Mouse (Mus musculus) layer of hippocampus, adult 9-11 months (tissue): ENCODE measurements around the gene Prox1.

Source experiments
- DNase-seq: peaks from one replicate; pipeline ENCODE4 v3.0.0; 2022

Gene Prox1

DNA sequence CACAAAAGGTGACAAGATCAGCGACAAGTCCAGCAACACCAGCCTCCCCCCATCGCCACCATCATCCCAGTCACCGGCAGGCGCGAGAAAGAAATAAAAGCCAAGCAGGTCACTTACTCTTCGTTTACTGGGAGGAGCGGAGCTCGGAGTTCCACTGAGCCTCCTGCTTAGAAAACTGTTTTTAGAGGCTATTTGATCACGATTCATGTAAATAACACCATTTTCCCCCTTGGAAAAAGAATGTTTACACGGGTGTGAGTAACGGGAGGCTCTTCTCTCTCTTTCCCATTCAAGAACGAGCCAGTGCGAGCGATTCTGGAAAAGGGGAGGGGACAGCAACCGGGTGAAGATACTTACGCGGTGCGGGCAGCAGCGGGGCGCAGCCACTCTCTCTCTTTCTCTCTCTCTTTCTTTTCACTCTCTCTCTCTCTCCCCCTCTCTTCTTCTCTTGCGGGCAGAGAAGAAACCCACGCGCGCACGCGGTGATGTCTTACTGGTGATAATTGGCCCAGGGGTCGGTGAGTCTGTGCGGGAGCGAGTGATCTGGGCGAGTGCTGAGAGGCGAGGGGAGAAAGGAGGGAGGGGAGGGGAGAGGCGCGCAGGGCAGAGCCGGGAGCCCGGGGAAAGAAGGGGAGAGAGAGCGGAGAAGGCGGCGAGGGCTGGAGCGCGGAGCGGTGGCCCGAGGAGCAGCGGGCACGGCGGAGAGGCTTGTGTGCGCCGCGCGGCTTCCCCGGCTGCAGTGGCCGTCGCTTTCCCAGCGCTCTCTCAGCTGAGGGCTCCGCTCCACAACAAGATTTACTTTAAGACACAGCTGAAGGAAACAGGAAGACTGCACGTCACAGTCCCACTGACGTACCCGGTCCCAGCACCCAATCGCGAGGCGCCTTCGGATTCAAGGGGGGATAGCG, at the start of gene Prox1:
TSS of gene Prox1 (minus strand) at position 804 of the 908 bp plus-strand sequence.
- DNase-seq: peak; percentile 80

DNA sequence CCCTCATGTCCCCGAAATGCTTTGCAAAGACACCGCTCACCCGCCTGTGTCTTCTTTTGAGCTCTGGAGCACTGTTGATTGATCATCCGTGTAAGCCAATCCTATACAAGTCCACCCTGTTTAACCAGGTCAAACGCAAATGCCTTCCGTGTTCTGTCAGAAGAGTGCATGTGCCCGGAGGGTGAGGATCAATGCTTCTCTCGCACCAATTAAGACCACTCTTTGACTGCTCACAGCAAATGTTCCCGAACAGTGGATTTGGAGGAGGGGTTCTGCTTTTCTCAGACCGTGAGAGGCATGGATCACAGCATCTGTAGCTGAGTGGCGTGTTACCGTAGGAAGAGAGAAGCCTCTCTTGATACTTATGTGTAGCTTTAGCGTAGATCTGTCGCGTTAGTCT, 46.1 kb upstream of the Prox1 start:
- DNase-seq: no peak

DNA sequence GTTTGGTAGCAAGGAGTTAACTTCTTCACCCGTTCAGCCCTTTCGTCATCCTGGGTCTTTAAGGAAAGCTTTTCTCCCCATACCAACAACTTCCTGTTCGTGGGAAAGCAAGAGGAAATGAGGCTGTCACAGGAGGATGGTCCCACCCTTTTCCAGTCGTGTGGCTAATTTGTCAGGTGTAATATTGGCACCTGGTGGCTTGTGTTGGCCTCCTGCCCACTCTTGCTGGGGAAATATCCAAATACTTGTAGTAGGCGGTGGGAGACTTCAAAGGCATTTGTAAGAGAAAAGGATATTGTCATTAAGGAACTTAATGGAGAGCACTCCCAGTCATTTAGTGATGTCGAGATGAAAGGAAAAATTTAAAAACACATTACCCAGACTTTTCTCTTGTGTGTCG, 44.1 kb upstream of the Prox1 start:
- no peak for DNase-seq

DNA sequence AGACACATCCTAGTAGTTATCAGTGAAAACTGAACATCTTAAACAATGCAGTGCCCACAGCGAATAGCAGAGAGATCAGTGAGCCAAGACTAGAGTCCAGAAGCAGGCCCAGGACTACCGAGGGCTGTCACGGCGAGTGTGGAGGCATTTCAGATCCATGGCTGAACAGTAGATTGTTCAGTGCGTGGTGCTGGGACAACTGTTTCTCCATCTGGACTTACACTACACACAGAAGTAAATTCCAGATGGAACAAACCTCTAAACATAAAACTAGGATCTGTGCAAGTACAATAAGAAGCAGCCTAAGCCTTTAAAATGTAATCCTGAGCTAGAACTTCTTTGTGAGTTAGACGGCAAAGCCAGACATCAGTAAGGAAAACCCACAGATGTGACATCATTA, 42.7 kb upstream of the Prox1 start:
- peak; percentile 71 for DNase-seq

DNA sequence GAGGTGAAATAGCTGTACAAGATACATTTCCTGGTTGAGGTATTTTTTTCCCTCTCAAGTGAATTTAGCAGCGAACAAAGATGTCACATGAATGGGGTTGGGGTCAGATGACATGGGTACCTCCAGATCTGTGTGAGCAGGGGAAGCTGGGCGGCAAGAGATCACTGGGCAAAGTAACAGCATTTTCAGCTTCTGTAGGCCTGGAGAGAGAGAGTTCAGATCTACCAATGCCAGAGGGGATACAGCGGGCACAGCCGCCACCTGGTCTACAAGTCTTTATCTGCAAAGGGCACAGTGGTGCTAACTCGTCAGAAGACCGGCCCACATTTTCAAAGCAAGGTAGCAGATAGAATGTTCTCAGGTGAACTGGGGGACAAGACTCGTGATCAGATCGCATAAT, 36.7 kb upstream of the Prox1 start:
- DNase-seq: no peak

DNA sequence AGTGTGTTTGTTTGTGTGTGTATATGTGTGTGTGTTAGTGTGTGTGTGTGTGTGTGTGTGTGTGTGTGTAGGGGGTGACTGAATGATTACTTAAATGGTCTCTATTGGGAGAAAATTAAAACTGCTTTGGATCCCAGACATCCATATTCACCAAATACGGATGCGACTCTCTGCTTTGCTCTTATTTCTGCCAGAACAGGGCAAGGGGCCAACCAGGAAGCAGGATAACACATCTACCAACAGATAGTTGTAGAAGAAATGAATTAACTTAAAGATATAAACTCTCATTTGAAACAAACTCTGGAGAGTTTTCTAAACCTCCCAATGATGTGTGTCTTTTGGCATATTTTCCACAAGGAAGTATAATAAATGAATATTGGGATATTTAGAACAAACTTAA, 35.2 kb upstream of the Prox1 start:
- DNase-seq: no peak

DNA sequence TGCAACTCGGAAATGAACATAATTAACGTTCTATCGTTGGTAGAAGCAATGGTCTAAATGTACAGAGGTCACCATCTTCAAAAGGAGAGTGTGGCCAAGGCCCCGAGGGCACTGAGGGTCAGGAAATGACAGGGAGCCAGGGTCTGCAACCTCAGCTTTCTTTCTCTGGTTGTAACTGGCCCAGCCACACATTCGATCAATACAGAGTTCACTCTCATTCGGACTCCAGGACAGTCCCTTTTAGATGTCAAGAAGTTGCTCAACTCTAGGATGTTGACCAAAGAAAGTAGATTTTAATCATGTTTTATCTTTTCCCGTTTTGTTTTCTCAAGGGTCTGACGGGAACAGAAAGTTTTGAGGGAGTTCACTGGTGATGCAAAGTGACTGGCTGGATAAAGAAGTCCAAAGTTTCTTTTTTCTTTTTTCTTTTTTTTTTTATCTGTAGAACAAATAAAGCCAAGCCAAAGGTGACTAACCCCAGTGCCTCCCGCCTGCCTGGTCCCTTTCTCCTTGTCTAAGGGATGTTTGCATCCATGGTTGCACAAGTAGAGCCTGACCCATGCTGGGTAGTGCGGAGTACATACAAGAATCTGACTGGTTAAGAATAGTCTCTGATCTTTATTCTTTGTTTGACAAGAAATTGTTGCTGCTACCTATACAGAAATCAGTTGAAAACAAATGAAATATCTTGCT, 34.0 kb upstream of the Prox1 start:
- DNase-seq: no peak

DNA sequence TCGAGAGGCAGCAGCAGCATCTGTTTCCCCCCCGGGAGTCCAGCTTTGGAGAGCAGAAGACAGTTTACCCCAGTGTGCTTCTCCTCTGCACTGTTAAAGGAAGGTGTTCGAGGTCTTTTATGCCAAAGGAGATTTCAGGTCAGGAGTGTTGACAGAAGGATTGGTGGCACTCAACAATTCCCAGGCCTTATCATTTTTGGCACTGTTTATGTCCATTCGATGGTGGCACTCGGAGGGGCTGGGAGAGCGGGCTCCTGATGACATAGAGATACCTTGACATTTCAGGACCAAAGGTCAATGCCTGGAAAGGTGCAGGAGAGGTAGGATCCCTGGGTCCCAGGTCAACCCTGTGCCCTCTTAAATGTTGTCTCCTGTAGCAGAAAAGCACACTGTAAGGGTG, 31.2 kb upstream of the Prox1 start:
- DNase-seq: no peak

DNA sequence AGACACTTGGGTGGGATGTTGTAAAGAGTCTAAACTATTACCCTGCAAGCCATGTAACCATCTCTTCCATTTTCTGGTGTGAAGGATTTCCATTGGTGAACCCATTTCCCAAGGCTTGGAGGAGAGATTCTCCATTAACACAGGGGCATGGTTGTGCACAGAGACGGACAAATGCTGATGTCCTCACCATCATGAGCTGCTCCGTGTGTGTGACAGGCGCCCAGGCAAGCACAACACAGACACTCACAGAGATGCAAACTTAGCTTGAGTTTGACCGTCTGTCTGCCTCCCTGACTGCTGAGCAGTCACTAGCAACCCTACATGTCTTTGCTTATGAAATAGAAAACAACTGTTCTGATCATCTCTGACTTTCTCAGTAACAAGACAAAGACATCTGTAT, 30.5 kb upstream of the Prox1 start:
- no peak for DNase-seq

DNA sequence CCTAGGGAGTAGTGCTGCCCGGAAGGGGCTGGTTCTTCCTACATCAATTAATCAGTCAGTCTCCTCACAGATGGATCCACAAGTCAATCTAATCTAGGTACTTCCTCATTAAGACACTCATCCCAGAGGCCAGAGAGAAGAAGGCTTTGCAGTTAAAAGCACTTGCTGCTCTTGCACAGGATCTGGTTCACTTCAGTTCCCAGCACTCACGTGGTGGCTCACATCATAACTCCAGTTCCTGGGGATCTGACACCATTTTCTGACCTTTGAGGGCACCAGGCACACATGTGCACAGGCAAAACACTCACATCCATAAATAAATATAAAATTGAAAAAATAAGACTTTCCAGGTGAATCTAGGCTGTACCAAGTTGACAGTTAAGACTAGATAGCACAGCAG, 27.7 kb upstream of the Prox1 start:
- DNase-seq: no peak

DNA sequence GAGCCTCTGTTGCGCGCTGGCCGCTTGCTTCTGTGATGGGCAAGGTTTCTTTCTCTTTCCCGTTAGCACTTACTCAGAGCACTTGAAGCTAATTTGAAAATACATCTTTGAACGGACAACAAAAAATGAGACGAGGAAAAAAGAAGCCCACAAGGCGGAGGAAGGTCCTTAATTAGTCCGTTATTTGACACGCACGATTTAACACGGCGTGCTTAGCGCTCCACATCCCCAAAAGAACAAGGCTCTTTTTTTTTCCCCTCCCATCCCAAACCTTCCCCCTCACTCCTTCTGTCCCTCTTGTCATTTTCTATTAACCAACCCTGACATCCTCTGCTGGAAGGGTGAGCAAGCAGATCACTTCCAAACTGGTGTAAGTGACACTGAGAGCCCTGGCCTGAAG, 21.5 kb upstream of the Prox1 start:
- DNase-seq: no peak

DNA sequence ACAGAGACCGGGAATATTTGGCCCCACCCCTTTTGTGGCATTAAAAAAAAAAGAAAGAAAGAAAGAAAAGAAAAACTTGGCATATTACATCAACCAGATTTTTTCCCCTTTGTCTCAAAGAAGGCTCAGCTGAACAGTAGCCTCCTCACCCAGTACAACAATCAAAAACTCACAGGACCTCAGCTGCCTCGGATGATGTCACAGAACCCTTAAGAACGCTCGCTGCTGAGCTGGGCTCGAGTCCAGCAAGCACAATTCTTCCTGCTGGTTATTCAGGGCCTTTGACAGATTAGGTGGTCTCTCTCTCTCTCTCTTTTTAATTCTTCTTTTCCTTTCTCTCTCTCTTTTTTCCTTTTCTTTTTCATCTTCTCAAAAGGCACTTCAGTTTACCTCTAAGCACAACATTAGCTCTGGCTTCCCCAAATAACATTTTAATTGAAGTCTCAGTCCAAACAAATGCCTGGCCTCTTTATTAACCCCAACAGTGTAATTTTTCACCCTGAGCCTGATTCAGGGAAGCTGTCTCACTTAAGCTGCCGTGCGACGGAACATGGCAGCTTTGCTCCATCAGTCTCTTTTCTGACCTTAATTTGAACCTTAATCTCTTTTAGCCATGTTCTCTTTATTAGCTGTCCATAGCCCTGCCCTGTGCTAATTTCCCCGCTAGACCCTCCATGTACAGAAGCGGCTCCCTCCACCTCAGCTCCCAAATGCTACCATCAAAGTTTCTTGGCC, 19.9 kb upstream of the Prox1 start:
- DNase-seq: no peak

DNA sequence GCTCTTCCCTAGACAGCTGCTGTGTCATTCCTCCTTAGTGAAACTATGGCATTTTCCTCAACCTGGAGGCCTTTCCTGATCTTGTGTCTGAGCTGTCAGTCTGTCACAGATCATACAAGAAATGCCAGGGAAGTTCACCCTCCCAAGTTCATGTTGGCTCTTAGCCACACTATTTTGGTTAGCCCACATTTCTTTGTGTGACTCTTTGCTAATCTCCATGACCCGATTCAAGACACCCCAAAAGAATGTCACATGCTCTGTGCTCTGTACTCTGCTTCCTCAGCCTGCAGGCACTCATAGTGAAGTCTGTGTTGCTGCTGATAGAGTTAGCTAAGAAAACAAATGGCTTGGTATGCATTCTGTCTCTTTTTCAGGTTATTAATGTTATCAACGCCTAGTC, 18.6 kb upstream of the Prox1 start:
- DNase-seq: no peak

DNA sequence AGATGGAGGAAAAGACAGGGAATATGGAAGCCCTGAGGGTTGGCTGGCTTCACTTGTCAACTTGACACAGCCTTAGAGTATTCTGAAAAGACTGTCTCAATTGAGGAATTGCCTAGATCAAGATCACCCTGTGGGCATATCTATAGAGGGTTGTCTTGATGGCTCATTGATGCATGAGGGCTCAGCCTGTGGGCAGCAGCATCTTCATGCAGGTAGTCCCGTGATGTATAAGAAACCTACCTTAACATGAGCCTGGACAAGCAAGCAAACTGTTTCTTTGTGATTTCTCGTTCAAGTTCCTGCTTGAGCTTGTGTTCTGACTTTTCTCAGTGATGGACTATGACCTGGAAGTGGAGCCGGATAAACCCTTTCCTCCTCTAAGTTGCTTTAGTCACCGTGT, 15.8 kb upstream of the Prox1 start:
- no peak for DNase-seq

DNA sequence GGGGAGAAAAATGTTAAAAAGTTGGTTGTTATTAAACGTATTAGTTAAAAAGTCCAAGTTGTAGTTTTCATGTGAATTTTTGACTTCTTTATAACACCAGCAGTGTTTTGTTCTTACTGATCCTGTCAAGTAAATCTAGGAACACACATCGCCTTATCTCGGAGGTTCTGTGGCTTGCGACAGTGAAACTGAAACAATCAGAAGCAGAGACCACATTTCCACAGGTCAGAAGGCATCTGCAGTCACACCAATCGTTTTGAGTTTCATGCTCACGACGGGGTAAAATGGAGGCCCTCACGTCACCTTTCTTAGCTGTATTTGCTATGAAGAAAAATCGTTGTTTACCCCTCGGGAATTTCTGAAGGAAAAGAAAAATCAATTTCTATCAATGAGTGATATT, 14.8 kb upstream of the Prox1 start:
- DNase-seq: no peak

DNA sequence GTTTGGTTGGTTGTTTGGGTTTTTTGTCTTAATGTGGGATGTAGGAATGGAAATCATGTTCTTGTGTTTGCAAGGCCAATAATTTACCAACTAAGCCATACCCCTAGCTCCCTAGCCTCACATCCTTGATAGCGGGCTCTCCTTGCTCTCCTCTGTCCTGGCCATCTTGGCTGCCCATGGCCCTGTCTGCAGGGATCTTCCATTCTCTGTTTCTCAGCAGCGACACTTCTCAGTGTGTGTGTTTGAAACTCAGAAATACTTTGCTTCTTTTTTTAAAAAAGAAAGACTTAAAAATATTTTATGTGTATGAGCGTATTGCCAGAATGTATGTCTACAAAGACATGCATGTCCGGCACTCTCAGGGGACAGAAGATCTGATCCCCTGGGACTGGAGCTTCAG, 13.1 kb upstream of the Prox1 start:
- DNase-seq: no peak

DNA sequence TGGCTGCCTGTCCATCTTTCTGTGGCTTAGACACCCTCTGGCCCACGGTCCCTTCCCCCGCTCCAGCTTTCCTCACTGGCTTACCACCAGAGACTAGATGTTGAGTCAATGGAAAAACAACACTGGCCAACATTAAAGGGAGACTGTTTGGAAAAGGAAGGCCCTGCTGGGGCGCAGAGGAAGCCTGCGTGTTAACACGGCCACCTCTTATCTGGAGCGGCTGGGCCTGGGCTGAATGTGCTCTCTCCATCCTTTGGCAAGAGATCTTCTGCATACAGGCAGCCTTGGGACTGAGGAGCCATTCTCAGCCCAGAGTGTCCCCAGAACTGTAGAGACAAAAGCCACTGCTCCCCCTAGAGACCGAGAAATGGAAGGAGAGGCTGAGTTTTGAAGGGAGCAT, 11.3 kb upstream of the Prox1 start:
- no peak for DNase-seq

DNA sequence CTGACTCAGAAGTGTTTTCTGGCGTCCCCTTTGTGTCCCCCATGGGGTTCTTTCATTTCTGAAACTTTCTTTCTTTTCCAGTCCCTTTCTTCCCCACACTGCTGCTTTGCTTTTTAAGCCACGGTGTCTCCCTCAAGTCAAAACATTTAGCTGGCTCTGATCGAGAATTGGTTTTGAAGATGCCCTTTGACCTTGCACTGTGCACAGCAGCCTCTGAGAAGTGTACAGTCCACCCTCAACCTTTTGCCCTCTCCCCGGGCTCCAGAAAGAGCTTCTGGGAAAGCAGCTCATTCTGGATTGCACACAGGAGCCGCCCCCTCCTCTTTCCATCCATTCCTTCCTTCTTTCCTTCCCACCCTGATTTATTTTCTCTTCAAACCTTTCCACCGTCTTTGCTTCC, 10.3 kb upstream of the Prox1 start:
- DNase-seq: no peak

DNA sequence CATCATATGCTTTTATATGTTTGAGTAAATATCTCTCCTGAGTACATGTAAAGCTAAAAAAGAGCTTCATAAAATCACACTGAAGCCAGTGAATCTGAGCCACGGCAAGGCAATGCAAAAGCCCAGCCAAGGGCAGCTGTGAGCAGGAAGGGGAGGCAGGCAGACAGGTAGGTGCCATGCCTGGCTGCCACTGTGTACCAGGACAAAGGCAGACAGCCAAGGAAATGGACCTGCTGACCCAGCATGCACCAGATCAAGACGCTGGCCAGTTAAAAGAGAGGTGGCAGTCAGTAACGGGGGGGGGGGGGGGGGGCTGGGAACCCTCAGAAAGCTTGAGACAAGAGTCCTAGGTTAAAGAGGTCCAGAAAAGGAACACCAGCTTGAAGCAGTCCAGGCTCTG, 6.4 kb upstream of the Prox1 start:
- DNase-seq: no peak

DNA sequence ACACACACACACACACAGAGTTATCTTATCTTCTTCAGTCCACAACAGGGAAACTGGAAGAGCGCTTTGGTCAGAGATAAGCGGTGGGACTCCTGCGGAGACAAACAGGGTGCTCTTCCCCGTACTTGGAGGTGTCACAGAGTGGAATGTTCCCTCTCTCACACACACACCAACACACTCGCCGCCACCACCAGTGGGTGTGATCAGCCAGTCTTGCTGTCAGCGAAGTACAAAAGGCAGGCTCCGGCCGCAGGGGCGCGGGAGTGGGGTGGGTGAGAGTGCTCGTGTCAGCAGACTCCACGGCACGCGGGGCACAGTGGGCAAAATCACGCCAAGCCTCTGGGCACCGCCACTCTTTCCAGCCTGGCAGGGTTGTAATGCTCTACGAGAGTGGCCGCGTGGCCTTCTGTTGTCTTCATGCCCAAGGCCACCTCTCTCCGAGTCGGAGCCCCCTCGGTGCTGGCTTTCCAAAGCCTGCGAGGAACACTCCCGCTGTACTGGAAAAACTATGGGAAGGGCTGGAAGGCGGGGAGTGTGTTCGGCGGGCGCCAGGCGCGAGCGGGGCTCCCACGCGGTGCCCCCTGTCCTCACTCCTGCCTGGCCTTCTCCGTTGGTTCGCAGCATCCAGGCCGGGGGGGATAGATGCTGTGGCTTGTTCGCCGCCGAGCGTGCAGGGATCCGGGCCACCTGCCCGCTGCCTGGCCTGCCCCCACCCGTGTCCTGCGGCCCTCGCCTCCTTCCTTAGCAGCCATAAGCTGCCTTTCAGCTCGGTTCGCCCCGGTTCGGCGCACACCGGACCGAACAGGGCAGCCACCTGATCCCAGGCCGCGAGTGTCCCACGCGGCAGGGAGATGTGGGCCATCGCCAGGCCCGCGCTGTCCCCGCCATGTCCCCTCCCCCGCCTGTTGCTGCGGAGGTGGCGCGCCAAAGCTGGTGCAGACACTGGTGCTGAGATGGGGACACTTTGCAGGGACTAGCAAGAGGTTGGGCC, 4.5 kb upstream of the Prox1 start:
- no peak for DNase-seq

DNA sequence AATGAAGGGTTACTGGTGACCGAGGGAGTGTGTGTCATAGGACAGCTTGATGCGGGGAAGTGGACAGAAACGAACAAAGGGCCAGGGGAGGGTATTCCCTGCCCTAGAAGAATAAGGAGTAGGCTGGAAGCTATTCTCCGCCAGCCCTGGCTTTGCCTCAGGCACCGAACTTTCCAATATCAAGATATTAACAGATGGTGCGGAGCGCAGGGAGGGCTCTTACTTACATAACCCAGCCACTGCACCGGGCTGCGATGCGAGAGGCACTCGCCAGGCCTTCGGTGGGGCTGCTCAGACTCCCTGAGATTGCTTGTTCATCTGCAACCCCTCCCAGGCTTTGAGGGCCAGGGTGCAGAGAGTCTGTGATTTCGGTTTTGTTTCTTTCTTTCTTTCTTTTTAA, 3.7 kb upstream of the Prox1 start:
- no peak for DNase-seq

DNA sequence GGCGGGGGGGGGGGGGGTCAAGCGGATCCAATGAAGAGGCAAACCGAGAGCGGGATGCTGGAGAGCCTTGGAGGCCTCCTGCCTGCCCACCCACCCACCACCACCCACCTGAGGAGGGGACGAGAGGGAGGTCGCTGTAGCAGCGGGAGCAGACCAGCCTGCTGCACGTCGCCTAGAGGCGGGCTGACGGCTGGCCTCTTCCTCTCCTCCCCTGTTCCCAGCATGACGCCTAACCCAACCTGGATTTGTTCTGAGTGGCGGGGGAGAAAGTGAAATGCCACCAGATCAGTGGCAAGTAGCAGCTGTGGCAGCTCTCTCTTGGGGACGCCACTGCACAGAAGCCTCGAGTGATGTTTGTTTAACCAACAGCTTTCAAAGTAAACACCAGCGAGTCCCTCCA, 3.1 kb upstream of the Prox1 start:
- DNase-seq: no peak
